Mouse (Mus musculus) embryonic facial prominence, embryonic 12.5 days (tissue): Measurements from ENCODE around the gene Rtn4. TPM values are rescaled to one million over a fixed set of nuclear protein-coding genes. Genes with fewer than 3 reads are reported as not detected.

Source experiments
- ATAC-seq: fragments of 200-750 bp; cut with Nextera tagmentation; 2 replicates; pipeline ENCODE4 v1.8.0; 2017; ENCODE audit not compliant: insufficient number of reproducible peaks, insufficient read depth, low FRiP score, low TSS enrichment
- H3K27ac ChIP-seq: fragments of 300-500 bp; sonication (generic); 2 replicates; pipeline ENCODE4 v1.5.1; 2016; ENCODE audit warnings: mild to moderate bottlenecking
- H3K27me3 ChIP-seq: fragments of 300-500 bp; sonication (generic); 2 replicates; pipeline ENCODE4 v1.6.1; 2016; ENCODE audit warnings: mild to moderate bottlenecking, moderate library complexity
- H3K36me3 ChIP-seq: fragments of 300-500 bp; sonication (generic); 2 replicates; pipeline ENCODE4 v1.6.1; 2016; ENCODE audit warnings: mild to moderate bottlenecking
- H3K4me1 ChIP-seq: fragments of 300-500 bp; sonication (generic); 2 replicates; pipeline ENCODE4 v1.6.1; 2016
- H3K4me2 ChIP-seq: fragments of 300-500 bp; sonication (generic); replicated peaks from 2 replicates; pipeline ENCODE4 v1.6.1; 2016; ENCODE audit warnings: mild to moderate bottlenecking, moderate library complexity
- H3K4me3 ChIP-seq: fragments of 300-500 bp; sonication (generic); 2 replicates; pipeline ENCODE4 v1.5.1; 2016; ENCODE audit warnings: mild to moderate bottlenecking
- H3K9ac ChIP-seq: fragments of 300-500 bp; sonication (generic); 2 replicates; pipeline ENCODE4 v1.6.1; 2016; ENCODE audit warnings: mild to moderate bottlenecking, moderate library complexity
- H3K9me3 ChIP-seq: fragments of 300-500 bp; sonication (generic); 2 replicates; pipeline ENCODE4 v1.6.1; 2016; ENCODE audit warnings: mild to moderate bottlenecking, moderate library complexity
- WGBS: fragments of 180-500 bp; shearing (Covaris S2); methylation state at CpG from one replicate; pipeline ENCODE4 v1.1.7; 2016; 5-methylcytosine and 5-hydroxymethylcytosine counted together
- polyA plus RNA-seq: library from polyadenylated mRNA; unstranded; fragments of >200 nt; fragmentation: Nextera tagmentation; extraction: Ambion mirVana; gene quantifications from 2 replicates; pipeline ENCODE4 v1.2.1, GENCODE M21; 2016

Gene Rtn4
- polyA plus RNA-seq, 1 experiment from 2014 or later, result 92.4 TPM

DNA sequence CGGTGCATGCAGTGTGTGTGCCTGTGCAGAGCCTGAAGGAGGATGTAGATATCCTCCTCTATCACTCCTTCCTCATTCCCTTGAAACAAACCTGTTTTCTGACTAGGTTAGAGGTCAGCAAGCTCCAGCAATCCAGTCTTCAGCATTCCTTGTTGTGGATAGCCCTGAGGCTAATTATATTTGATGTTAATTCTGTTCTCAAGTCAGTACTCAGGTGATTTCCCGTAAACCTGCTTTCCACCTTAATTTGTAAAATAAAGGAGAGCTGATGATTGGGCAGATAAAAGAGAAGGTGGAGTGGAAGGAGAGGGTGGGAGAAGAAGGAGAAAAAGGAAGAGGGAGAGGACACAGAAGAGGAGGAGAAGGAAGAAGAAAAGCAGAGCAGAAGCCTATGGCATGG lies 8.5 kb upstream of the Rtn4 start:
- Histone ChIP-seq H3K9ac (no peak overlapping the region), H3K4me1 (no peaks in the 10 kb centered on the region), H3K27ac (no peak overlapping the region), H3K4me3 (no peak overlapping the region), H3K9me3 (no peaks in the 10 kb centered on the region), H3K27me3 (no peaks in the 10 kb centered on the region), H3K4me2 (no peak overlapping the region), H3K36me3 (no peaks in the 10 kb centered on the region)
- ATAC-seq, result no peak
- WGBS, result 70% methylated on average over 2 of the region's 2 CpGs

DNA sequence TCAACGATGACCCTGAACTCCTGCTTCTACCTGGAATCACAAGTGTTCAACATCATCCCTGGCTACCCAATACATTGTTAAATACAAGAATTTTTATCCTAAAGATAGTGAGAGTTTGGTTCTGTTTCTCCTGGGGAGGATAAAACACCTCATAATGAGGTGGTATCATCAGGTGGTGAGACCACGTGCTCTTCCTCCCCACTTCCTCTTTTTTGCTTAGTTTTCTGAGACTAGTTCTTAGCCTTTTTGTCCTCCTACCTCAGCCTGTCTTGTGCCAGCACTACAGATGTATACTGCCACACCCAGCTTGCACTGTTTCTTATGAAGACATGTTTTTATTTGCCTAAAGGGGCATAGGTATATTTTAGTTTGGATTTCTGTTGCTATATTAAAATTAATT lies 6.6 kb upstream of the Rtn4 start:
- Histone ChIP-seq H3K4me1 (no peaks in the 10 kb centered on the region), H3K36me3 (no peaks in the 10 kb centered on the region), H3K4me3 (no peak overlapping the region), H3K4me2 (no peak overlapping the region), H3K9me3 (no peaks in the 10 kb centered on the region), H3K27ac (no peak overlapping the region), H3K27me3 (no peaks in the 10 kb centered on the region), H3K9ac (no peak overlapping the region)
- WGBS, result 90% methylated on average over 2 of the region's 2 CpGs
- ATAC-seq, result no peak

DNA sequence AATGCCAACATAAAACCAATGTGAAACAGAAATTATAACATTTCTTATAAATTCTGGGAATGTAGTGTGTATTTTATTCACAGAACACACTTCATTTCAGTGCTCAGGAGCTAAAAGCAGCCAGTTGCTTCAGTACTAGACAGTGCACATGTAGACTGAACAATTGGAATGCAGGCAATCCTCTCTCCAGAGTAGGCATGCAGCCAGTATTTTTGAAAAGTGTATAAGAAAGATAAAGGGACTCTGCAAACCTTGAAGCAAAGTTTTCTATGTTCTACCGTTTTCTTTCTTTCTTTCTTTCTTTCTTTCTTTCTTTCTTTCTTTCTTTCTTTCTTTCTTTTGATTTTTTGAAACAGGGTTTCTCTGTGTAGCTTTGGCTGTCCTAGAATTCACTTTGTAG lies 1.2 kb upstream of the Rtn4 start:
- Histone ChIP-seq H3K4me3 (no peak overlapping the region), H3K4me2 (no peak overlapping the region), H3K4me1 (no peaks in the 10 kb centered on the region), H3K27me3 (no peaks in the 10 kb centered on the region), H3K9ac (no peak overlapping the region), H3K36me3 (no peaks in the 10 kb centered on the region), H3K9me3 (no peaks in the 10 kb centered on the region), H3K27ac (no peak overlapping the region)
- WGBS, result 96% methylated on average over 1 of the region's 1 CpGs
- no peak for ATAC-seq

DNA sequence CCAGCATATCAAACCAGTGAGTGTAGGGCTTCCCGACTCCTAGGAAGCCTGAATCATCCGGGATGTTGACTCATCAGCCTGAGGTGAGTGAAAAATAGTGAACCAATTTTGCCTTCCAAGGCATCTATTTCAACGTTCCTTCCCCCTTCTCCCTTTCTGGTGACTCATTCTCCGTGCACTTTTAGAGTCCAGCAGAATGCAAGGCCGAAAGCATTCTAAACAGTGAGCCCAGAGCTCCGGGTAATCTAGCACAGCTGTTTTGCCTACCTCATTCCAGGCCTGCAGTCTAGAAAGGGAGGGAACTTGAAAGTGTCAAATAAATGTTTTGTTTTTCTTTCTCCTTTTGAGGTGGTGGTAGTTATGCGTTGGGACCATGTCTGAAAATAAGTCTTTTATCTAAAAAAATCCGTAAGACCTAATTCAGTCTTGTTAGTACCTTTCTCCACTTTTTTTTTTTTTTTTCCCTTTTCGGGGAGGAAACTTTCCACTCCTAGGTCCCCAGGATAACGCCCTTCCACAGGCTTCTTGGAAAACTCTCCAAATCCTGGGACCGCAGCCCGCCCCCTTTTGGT lies 550 bp upstream of the Rtn4 start:
- peak overlapping the region; percentile 72 for H3K27ac ChIP-seq
- no peak overlapping the region for H3K4me3 ChIP-seq
- H3K27me3 ChIP-seq, result no peaks in the 10 kb centered on the region
- H3K9me3 ChIP-seq, result no peaks in the 10 kb centered on the region
- ATAC-seq, result no peak
- no peaks in the 10 kb centered on the region for H3K4me1 ChIP-seq
- H3K4me2 ChIP-seq, result peak overlapping the region; percentile 57; the same call in 1 of the 2 replicates
- H3K36me3 ChIP-seq, result no peaks in the 10 kb centered on the region
- 11% methylated on average over 12 of the region's 12 CpGs for WGBS
- H3K9ac ChIP-seq, result no peak overlapping the region

DNA sequence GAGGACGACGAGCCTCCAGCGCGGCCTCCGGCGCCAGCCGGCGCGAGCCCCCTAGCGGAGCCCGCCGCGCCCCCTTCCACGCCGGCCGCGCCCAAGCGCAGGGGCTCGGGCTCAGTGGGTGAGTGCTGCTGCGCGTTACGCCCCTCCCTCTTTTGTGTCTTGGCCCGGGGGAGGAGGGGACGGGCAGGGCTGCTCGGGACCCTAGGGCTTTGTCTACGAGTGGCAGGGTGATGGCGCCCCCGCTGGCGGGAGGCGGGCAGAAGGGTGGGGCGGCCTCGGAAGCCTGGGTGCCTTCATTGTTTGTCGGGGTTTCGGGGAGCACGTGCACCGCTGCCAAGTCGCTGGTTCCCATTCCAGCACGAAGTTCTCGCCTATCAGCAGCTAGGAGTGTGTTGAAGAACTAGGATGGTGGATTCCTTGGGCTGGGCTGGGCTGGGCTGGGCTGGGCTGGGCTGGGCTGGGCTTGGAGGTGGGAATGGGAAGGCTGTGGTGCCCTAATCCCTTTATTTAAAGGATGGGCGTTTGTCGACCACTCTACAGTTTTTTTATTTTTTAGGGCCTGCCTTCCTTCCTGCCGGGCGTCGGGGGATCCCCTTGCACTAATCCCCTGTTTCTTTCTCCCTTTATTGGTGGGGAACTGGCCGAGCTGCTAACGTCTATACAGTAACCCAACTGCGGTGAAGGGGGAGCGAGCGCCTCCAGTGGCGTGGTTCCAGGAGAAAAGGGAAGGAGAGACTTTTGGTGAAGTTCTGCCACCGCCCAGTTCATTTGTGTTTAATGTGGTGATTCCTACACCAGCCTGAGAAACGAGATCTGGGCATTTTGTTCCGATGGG lies 1.0 kb downstream of the Rtn4 start:
- Histone ChIP-seq H3K27ac (peak overlapping the region; percentile 99), H3K27me3 (no peaks in the 10 kb centered on the region), H3K9me3 (no peaks in the 10 kb centered on the region), H3K36me3 (no peaks in the 10 kb centered on the region), H3K9ac (peak overlapping the region; percentile 96), H3K4me3 (peak overlapping the region; percentile 89), H3K4me1 (no peaks in the 10 kb centered on the region), H3K4me2 (peak overlapping the region; percentile 57)
- peak; percentile 90 for ATAC-seq
- 1% methylated on average over 53 of the region's 53 CpGs for WGBS

DNA sequence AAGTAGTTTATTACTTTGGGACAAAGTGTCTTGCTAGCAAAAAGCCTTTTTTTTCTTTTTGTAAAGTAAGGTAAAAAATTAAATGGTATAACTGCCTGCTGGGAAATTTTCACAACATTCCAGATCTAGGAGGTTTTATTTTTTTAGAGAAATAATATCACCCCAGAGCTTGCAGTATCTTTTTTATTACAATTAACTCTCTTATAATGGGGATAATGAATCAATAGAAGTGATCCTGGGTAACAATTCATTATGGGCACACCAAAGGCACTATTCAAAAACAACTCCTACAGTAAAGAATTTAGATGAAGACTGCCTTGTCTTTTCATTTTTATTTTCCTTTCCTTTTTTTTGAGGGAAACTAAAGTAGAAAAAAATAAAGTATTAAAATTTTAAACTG lies 2.0 kb downstream of the Rtn4 start:
- no peaks in the 10 kb centered on the region for H3K36me3 ChIP-seq
- H3K4me2 ChIP-seq, result peak overlapping the region; percentile 26; the same call in 1 of the 2 replicates
- no peak overlapping the region for H3K4me3 ChIP-seq
- no peak for ATAC-seq
- H3K27me3 ChIP-seq, result no peaks in the 10 kb centered on the region
- H3K9me3 ChIP-seq, result no peaks in the 10 kb centered on the region
- H3K27ac ChIP-seq, result no peak overlapping the region
- no peaks in the 10 kb centered on the region for H3K4me1 ChIP-seq
- no peak overlapping the region for H3K9ac ChIP-seq

DNA sequence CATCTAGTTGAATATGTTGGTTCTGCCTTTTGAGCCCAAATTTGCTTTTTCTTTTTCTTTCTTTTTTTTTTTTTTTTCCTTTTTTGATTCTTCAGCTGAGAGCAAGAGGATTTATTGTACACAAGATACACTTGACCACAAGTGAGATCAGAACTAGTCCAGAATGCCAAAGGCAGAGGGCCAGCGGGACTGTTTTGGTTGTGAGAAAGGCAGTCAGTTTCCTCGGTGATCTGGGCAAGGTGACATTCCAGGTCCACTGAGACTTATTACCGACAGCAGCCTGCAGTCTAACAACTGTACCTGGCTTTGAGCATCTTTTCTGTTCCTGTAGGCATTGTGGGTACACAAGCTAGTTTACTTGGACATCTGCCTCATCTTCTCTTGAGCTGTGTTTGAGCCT lies 10.0 kb downstream of the Rtn4 start:
- Histone ChIP-seq H3K9ac (no peak overlapping the region), H3K27ac (no peak overlapping the region), H3K4me1 (no peaks in the 10 kb centered on the region), H3K4me3 (no peak overlapping the region), H3K36me3 (peaks cover 13% of the 10 kb centered on the region), H3K4me2 (no peak overlapping the region), H3K9me3 (no peaks in the 10 kb centered on the region), H3K27me3 (no peaks in the 10 kb centered on the region)
- 84% methylated on average over 3 of the region's 3 CpGs for WGBS
- no peak for ATAC-seq

DNA sequence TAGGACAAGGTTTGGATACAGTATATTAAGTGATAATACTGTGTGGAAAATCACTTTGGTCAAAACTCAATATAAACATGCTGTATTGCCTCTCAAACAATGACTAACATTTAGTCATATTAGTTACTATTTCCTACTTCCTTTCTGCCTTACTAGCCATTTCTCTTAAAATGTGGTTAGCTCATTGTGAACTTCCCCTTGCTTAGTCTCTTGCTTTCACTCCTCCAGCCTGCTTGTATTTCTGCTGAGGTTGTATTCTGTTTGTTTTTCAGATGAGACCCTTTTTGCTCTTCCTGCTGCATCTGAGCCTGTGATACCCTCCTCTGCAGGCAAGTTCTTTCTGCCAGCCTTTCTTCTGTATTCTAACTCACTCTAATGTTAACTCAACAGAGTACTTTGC lies 12.5 kb downstream of the Rtn4 start:
- Histone ChIP-seq H3K4me3 (no peak overlapping the region), H3K4me1 (no peaks in the 10 kb centered on the region), H3K9me3 (no peaks in the 10 kb centered on the region), H3K36me3 (peaks cover 24% of the 10 kb centered on the region), H3K27ac (no peak overlapping the region), H3K4me2 (no peak overlapping the region), H3K9ac (no peak overlapping the region), H3K27me3 (no peaks in the 10 kb centered on the region)
- ATAC-seq, result no peak

DNA sequence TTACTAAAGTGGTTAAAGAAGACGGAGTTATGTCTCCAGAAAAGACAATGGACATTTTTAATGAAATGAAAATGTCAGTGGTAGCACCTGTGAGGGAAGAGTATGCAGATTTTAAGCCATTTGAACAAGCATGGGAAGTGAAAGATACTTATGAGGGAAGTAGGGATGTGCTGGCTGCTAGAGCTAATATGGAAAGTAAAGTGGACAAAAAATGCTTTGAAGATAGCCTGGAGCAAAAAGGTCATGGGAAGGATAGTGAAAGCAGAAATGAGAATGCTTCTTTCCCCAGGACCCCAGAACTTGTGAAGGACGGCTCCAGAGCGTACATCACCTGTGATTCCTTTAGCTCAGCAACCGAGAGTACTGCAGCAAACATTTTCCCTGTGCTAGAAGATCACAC lies 14.1 kb downstream of the Rtn4 start:
- Histone ChIP-seq H3K9me3 (no peaks in the 10 kb centered on the region), H3K4me2 (no peak overlapping the region), H3K4me1 (no peaks in the 10 kb centered on the region), H3K9ac (no peak overlapping the region), H3K27ac (no peak overlapping the region), H3K4me3 (no peak overlapping the region), H3K36me3 (peaks cover 31% of the 10 kb centered on the region), H3K27me3 (no peaks in the 10 kb centered on the region)
- no peak for ATAC-seq
- 85% methylated on average over 4 of the region's 4 CpGs for WGBS

DNA sequence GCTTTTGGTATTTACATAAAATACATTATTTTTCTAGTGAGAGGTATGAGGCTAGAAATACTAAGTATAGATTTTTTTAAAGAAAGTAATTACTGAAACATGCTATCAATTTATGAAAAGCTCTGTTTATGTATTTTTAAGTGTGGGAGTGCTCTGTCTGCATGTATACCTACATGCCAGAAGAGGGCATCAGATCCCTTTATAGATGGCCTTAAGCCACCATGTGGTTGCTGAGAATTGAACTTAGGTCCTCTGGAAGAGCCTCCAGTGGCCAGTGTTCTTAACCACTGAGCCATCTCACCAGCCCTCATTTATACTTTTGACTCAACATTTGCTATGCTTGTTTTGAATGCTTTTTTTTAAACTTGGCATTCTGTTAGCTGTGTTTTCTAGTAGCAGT lies 16.8 kb downstream of the Rtn4 start:
- Histone ChIP-seq H3K9ac (no peak overlapping the region), H3K27me3 (no peaks in the 10 kb centered on the region), H3K4me3 (no peak overlapping the region), H3K36me3 (peaks cover 31% of the 10 kb centered on the region), H3K4me1 (no peaks in the 10 kb centered on the region), H3K27ac (no peak overlapping the region), H3K9me3 (no peaks in the 10 kb centered on the region), H3K4me2 (no peak overlapping the region)
- ATAC-seq, result no peak

DNA sequence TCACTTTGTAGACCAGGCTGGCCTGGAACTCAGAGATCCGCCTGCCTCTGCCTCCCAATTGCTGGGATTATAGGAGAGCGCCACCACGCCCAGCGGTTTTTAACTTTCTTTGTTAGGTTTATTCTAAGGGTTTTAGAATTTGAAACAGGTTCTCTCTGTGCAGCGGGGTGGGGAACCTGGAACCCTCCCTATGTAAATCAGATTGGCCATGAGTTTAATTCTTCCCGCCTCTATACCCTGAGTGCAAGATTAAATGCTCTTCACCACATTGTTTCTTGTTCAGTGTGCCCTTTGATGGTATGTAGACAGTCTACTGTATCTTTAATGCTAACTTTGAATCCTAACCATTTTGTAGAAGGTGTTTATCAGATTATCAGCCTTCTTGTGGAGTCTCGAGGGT lies 21.4 kb downstream of the Rtn4 start:
- no peaks in the 10 kb centered on the region for H3K9me3 ChIP-seq
- no peak overlapping the region for H3K27ac ChIP-seq
- ATAC-seq, result no peak
- H3K4me3 ChIP-seq, result no peak overlapping the region
- no peak overlapping the region for H3K4me2 ChIP-seq
- H3K36me3 ChIP-seq, result peaks cover 7% of the 10 kb centered on the region
- peaks cover 8% of the 10 kb centered on the region for H3K4me1 ChIP-seq
- 93% methylated on average over 7 of the region's 7 CpGs for WGBS
- no peaks in the 10 kb centered on the region for H3K27me3 ChIP-seq
- H3K9ac ChIP-seq, result no peak overlapping the region

DNA sequence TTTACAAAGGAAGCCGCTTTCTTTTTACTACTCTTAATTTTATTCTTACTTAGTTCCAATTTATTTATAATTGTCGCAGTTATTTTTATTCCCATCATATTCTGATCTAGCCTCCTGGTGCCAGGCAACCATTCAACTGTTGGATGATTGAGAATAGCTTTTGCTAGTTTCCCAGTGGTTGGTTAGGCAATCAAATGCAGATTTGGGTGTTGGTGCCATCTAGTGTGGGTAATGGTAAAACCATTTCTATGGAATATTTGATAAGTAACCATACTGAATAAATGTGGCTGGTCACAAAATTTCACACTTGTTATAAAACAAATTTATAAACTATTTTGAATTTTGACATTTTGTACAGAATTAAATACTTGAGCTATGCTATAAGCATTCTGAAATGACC lies 22.0 kb downstream of the Rtn4 start:
- Histone ChIP-seq H3K36me3 (peaks cover 7% of the 10 kb centered on the region), H3K9ac (no peak overlapping the region), H3K9me3 (no peaks in the 10 kb centered on the region), H3K4me3 (no peak overlapping the region), H3K4me2 (no peak overlapping the region), H3K27me3 (no peaks in the 10 kb centered on the region), H3K27ac (no peak overlapping the region), H3K4me1 (peaks cover 8% of the 10 kb centered on the region)
- ATAC-seq, result no peak
- WGBS, result 93% methylated on average over 2 of the region's 2 CpGs
